Mouse (Mus musculus) gastrocnemius, postnatal 36 days (tissue): Measurements from ENCODE around the gene Zfand2a. TPM values are rescaled to one million over a fixed set of nuclear protein-coding genes. Genes with fewer than 3 reads are reported as not detected.

Experiments
- DNase-seq, 2 experiments: peaks; one replicate each; pipeline ENCODE4 v3.0.0; 2022
- intact Hi-C: fragments of 180-260 bp; cut with DNase I; formaldehyde crosslinking; loops from one replicate; pipeline ENCODE4 v1.15.1; 2025
- long read RNA-seq, 2 experiments: library from polyadenylated mRNA; stranded (forward); transcript quantifications; one replicate each; pipeline ENCODE4 v2.0.0; 2021
- total RNA-seq, 2 experiments: library from RNA; stranded (reverse); gene quantifications; 2 replicates each; pipeline ENCODE4 v1.2.3; 2021

Zfand2a gene
- 1 to 10 TPM; 6.9 to 7.6 TPM for total RNA-seq
- long read RNA-seq, experiment 1, partial matches to known transcripts = 0 of 2 reads
- long read RNA-seq, experiment 1, other reads (novel, unspliced or antisense) = 2 of 2 reads
- long read RNA-seq, experiment 2, partial matches to known transcripts = 0 of 3 reads
- long read RNA-seq, experiment 2, other reads (novel, unspliced or antisense) = 3 of 3 reads

DNA sequence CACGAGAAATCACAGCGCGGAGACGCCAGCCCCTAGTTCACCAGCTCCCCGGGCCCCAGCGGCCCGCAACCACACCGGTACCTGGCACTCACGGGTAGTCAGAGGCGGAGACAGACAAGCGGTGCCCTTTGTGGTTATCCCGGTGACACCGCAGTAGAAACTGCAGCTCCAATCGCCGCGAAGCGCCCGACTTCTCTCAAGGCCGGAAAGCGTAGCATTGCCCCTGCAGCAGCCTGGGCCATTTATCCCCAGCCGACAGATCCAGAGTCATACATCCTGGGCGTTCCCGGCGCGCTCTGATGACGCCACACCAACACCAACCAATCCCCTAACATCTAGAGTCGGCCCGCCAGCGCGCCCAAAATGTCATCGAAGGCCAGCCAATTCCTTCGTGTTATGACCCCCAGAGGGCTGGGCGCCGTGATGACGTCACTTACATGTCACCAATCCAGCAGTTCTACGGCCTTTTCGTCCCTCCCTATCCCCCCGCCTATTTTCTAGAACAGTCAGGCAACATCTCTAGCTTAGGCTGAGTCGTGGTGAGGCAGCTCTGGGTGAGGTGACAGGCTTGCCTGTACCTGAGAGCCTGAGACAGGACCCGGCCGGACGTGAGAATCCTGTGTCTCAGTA, at the start of gene Zfand2a:
TSS of gene Zfand2a (minus strand) at position 365 of the 630 bp plus-strand sequence.
- intact Hi-C loops = loop anchor here (5.0 kb wide), 1 partner anchor 77 kb away; the partner anchor contains the start of gene C130050O18Rik
- DNase-seq = peak; percentile 99

DNA sequence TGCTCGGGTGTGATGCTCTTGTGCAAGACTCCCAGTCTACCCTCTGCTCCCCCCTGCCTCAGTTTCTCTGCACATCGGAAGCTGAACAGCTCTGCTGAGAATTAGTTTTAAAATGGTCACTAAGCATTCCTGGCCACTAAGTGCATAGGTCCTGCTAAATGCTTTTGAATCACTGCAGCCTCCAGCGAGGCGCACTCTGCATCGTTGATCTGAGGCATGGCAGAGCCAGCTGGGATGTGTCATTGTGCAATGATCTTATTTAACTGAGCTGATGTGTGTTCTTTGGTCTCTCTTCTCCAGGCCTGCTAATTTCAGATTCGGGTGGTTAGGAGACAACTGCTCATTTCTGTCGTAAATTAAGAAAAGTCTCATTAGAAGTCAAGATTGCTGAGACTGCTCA, 44.5 kb upstream of the Zfand2a start:
- intact Hi-C loops = no loop called here
- DNase-seq = no peak

DNA sequence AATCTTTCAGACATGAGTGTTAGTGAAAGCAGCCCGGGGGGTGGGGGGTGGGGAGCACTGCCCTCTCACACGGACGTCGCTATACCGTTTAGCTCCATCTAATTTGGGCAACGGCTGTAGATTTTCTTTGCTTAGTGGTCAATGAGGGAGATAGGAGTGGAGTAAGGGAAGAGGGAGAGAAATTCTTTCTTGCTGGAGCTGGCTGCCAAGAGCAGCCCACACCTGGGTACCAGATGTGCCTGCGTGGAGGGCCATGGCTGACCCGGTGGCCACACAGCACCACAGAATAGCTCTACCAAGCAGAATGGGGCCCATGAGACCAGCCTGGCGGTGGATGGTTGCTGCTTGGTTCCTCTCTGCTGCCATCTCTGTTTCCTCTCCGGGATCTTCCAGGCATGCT, 37.6 kb upstream of the Zfand2a start:
- intact Hi-C loops = no loop called here
- DNase-seq = no peak

DNA sequence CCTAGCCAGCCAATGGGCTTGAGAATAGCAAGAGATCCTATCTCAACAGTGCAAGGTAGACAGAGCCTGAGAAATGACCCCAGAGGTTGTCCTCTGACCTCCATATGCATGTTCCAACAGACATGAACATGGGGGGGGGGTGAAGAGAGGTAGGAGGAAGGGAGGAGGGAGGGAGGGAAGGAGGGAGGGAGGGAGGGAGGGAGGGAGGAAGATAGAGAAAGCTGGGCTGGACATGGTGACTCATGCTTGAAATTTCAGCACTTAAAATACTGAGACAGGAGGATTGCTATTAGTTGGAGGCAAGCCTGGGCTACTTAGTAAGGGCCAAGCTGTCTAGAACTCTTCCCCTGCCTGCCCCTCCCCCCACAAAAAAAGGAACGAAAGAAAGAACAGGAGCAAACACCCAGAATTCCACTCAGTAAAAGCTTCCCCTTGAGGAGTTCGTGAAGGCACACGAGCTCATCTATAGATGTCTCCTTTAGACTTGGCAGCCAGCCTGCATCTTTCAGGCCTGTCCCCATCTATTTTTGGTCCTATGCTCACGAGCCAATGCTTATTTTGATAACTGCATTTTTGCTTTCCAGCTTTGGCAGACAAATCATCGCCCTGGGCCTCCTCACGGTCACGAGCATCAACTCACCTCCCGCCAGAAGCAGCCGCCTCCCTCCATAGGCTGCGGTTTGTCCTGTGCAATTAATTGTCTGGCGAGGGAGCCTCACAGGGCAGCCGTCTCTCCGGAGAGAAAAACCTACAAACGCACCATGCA, 35.9 kb upstream of the Zfand2a start:
- DNase-seq = no peak
- intact Hi-C loops = no loop called here

DNA sequence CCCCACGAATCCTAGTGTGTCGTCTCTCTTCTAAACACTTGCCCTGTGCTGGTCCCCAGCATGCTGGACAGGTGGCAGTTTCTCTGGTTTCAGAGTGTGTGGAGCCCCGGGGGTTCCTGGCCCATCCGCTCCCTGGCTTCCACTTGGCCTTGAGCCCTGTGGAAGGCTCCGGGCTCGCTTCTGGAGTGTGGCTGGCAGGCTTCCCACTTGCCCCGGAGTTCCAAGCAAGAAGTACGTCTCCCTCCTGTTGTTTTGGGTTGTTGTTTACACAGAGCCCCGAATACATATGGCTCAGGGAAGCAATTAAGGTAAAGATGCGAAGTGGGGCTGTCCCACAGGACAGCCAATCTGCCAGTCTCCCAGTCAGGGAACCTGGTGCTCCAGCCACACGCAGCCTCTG, 31.9 kb upstream of the Zfand2a start:
- intact Hi-C loops = no loop called here
- DNase-seq = no peak

DNA sequence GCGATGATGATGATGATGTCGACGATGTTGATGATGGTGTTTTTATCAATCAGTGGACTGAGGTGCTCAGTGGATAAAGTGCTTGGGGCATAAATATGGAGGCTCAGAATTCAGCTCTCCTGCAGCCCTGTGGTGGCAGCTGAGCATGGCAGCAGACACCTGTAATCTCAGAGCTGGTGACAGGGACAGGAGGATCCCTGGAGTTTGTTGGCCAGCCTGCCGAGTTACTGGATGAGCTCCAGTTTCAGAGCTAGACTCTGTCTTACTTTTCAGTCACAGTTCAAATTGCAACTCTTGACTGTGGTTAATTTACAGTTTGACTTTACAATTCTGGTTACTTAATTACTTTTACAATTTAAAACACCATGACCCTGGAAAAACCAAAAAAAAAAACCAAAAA, 27.9 kb upstream of the Zfand2a start:
- intact Hi-C loops = no loop called here
- no peak for DNase-seq

DNA sequence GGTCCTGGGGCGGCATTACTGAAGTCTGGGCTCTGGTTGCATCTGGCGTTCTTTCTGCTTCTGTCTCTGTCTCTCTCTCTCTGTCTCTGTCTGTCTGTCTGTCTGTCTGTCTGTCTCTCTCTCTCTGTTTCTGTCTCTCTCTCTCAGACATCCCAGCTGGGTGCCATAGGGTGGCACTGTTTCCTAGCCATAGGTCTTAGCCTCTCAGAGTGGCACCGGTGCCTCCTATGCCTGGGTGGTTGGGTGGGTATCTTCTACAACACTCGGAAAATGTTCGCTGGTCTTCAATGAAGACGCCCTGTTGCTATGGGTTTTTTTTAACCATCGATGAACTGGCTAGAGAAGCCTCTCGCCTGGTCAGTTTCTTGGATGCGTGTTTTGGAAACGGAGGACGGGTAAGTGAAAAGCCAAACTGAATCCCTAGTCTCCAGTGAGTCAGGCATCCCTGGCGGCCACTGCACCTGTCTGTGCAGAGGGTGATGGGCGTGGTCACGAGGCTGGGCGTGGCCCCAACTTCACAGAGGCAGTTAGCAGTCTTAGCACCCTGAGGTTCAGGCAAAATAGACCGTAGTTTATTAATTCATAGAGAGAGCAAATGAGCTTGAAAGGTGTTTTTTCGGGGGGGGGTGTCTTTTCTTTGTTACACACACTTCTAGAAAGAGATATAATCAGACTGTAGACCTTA, 26.5 kb upstream of the Zfand2a start:
- intact Hi-C loops = no loop called here
- no peak for DNase-seq

DNA sequence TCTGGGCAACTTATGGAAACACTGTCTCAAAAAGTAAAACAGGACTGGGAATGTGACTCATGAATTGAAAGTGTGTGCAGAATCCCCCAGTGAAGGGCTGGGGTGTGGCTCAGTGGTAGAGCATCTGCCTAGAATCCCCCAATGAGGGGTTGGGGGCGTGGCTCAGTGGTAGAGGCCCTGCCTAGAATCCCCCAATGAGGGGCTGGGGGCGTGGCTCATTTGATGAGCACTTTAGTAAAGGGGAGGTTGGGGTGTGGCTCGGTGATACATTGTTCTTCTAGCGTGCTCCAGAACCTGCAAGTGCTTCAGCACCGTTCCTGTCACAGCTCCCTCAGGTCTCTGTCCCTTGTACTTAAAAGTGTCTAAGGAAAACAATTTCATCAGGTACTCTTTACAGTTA, 21.9 kb upstream of the Zfand2a start:
- DNase-seq = no peak
- intact Hi-C loops = no loop called here

DNA sequence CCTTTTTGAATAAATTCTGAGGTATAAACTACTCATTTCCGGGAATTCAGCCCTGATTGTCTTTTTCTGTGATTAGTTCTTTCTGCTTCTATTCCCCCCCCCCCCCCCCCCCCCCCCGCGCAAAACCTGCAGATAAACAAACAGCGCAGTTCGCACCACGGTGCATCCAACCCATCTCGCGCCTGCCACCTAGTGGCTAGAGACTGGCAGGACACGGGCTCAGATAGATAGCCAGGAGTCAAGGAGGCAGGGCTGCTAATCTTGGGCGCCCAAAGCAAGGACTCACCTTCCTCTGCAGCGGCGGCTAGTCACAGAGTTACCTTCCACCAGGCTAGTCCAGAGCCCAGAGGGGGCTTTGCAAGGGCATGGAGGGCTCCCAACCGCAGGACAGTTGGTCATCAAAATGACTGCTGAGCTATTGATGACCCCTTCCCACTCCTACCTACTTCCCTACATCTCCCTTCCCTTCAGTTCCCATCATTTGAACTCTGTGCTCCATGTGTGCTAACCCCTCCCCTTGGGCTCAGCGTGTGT, 20.8 kb upstream of the Zfand2a start:
- intact Hi-C loops = loop anchor here (2.0 kb wide), 1 partner anchor 142 kb away; no protein-coding TSS in a partner anchor

DNA sequence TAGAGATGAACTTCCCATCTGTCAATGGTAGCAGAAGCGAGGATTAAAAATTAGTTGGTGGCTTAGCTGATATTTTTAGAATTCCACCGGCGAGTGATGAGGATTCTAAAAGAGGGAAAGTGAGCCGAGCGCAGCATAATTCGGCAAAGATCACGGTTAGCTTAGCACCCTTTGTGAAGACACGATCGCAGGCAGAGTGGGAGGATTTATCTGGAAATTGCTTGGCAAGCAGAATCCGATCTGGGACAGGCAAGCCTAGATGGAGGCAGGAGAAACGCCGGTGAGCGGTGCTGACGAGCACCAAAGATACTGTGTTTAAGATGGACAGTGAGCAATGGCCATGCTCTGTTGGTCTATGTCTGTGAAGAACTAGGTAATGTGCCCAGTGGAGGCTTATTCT, 17.9 kb upstream of the Zfand2a start:
- intact Hi-C loops = loop anchor here (5.0 kb wide), 1 partner anchor 220 kb away; no protein-coding TSS in a partner anchor

More for the DNA sequence above, 20.8 kb upstream of the Zfand2a start:
- DNase-seq = peak; percentile 73 to 75

DNA sequence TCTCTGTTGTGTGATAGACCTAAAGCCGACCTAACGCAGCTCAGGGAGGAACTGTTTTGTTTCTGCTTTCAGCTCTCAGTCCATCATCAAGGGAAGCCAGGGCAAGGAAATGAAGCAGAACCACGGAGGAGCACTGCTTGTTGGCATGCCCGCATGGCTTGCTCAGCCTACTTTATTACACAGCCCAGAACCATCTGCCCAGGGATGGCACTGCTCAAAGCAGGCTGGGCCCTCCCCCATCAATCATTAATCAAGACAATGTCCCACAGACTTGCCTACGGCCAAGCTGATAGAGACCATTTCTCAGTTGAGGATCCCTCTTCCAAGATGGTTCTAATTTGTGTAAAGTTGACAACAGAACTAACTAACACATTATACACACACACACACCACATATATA, 14.4 kb upstream of the Zfand2a start:
- DNase-seq = no peak
- intact Hi-C loops = no loop called here

More for the DNA sequence above, 17.9 kb upstream of the Zfand2a start:
- no peak for DNase-seq

DNA sequence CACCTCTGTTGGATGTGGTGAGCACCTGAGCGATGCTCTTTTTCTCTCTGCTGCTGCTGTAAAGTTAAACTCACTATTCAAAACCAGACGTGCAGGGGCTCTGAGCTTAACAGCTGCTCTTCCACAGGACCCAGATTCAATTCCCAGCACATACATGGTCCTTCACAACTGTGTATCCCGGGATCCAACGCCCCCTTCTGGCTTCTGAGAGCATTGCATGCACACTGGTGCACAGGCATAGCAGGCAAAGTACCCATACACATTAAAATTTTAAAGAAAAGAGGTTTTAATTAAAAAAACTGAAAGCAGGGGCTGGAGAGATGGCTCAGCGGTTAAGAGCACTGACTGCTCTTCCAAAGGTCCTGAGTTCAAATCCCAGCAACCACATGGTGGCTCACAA, 12.6 kb upstream of the Zfand2a start:
- DNase-seq = no peak
- intact Hi-C loops = no loop called here

DNA sequence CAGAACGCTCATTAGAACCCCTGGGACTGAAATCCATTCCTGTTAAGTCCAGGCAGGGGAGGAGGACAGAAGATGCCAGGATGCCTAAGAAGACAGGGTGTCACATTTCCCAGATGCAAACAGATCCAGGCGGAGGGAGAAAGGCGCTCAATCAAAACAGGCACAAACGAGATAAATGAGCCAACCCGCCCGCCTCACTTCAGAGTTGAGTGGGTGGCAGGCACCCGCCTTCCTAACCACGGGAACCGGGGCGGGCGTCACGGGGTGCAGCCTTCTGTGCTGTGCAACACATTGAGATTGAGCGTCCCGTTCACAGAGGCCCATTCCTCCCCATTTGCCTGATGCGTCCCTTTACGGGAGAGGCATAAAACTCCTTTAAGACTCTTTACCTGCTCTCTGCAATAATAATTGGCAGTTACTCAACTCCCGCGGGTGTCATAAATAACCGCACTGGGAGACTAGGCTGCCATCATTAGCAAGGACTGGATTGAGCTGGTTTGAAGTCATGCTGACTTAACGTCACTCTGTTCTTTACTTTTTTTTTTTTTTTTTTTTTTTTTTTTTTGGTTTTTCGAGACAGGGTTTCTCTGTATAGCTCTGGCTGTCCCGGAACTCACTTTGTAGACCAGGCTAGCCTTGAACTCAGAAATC, 10.8 kb upstream of the Zfand2a start:
- intact Hi-C loops = no loop called here
- no peak for DNase-seq

DNA sequence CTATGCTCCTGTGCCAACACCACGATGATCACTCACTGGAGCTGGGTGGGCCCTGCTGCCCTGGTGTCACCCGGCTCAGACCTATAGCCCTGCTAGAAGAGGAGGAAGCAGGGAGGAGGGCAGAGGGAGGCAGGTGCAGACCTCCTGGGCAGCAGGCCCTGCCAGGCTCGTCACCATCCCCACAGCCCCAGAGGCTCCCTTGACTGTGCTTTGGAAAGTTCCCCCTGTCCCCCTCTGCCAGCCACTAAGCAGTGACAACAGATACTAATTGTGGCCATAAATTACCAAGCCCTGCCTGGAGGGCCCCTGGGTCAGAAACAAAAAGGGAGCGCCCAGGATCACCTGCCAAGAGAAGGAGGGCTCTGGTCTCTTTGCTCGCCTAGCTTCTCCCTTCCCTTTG, 9.3 kb upstream of the Zfand2a start:
- DNase-seq = no peak

DNA sequence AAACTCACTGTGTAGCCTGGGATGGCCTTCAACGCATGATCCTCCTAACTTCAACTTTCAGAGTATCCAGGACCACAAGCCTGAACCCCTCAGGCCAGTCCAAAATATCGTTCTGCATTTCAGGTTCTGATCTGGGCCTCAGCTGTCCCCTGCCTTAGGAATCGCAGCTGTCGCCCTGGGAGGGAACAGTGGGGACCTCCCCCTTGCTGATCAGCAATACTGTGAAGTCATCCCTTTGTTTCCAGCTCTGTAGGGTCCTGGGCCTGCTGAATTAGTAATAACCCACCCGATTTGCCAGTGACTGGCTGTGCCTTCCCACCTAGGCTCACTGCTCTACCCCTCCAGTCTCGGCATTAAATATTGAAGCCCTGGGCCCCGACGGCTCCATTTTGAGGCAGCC, 7.0 kb upstream of the Zfand2a start:
- intact Hi-C loops = no loop called here

More for the DNA sequence above, 9.3 kb upstream of the Zfand2a start:
- intact Hi-C loops = no loop called here

DNA sequence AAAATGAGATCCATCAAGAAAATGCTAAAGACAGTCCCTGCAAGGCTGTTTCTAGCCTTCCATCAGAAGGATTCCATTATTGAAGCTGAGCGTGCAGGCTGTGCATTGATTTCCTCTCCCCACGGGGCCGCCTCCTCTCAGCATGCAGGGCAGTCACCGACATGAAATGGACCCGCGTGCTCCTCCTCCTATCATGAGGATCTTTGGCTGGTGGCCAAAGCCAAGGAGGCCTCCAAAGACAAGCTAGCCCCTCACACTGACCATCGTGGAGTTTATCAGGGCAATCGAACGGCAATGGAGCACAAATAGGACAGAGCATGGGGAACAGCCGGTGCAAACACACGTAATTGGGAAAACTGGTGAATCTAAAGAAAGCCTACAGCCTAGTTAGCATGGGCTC, 5.8 kb upstream of the Zfand2a start:
- intact Hi-C loops = no loop called here

More for the DNA sequence above, 7.0 kb upstream of the Zfand2a start:
- no peak for DNase-seq

DNA sequence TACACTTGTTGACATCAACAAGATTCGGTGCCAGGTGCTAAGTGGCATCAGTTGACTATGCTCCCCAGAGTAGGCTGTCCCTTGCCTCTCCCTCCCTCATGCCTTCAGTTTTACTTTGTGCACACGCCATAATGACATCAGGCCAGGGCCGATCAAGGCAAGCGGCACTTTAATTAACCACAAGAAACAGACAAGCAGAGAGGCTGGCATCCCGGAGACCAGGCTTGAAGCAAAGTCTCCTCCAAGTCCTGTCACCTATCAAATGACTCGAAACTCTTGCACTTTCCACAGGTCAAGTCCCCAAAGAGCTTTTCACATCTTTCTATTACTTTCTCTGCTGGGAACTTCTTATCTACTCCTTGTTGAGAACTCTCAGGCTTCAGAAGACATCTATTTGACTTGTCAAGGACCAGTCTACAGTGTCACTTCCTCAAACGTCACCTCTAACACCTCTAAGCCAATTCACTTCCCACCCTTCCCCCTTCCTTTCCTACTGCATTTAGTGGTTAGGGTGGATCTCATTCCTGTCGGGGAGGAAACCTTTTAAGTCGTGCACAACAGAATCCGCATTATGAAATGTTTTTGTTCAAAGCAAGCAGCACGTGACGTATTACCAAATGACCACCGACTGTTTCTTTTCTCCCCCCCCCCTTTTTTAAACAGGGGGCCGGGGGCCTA, 1.0 kb downstream of the Zfand2a start:
- intact Hi-C loops = loop anchor here (5.0 kb wide), 1 partner anchor 76 kb away; the partner anchor contains the start of gene C130050O18Rik

More for the DNA sequence above, 5.8 kb upstream of the Zfand2a start:
- DNase-seq = no peak

DNA sequence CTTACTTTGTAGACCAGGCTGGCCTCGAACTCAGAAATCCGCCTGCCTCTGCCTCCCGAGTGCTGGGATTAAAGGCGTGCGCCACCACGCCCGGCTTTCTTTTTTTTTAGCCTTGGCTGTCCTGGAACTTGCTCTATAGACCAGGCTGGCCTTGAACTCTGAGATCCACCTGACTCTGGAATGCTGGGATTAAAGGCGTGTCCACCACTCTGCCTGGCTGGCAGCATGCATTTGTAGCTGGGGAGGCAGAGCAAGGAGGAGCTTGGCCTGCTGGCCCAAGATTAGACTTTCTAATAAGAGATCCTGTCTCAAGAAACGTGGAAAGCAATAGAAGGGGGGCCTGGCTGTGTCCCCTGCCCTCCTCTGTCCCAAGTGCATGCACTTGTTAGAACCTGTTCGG, 3.9 kb downstream of the Zfand2a start:
- DNase-seq = no peak
- intact Hi-C loops = loop anchor here (5.0 kb wide), 1 partner anchor 73 kb away; the partner anchor contains the start of gene C130050O18Rik

More for the DNA sequence above, 1.0 kb downstream of the Zfand2a start:
- no peak for DNase-seq

DNA sequence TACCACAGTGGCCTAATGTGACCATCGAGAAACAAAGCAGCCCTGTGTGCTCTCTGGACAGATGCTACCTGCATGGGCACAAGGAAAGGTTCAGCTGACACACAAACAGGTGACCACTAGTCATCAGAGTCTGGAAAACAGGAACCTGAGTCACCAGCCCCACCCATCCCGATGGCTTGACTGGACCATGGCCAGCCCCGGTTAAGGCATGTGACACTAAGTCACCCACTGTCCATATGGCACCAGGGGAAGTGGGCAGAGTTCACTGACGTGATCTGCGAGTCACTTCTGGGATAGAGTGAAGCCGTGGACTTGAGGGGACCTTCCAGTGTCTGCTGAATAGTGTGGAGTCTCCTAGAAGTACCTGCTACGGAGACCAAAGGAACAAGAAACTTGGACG, 5.3 kb downstream of the Zfand2a start:
- intact Hi-C loops = no loop called here
- no peak for DNase-seq
